Mouse (Mus musculus) kidney, postnatal 0 days (tissue): ENCODE data around the gene Abcd3. TPM values are rescaled to one million over a fixed set of nuclear protein-coding genes. Genes with fewer than 3 reads are reported as not detected.
A peak's percentile ranks its signal among the peaks of the same experiment; 100 is the strongest.

Experiments
- ATAC-seq: fragments of 200-750 bp; cut with Nextera tagmentation; replicated peaks from 2 replicates; pipeline ENCODE4 v1.8.0; 2017; ENCODE audit warnings: low read depth, moderate number of reproducible peaks, moderate TSS enrichment, moderate library complexity; ENCODE audit not compliant: low FRiP score
- DNase-seq: peaks from one replicate; pipeline ENCODE4 v3.0.0-alpha.2; 2016; ENCODE audit warnings: low spot score
- H3K27ac ChIP-seq: fragments of 300-500 bp; sonication (generic); 2 replicates; pipeline ENCODE4 v1.5.1; 2014; ENCODE audit warnings: mild to moderate bottlenecking
- H3K27me3 ChIP-seq: fragments of 300-500 bp; sonication (generic); 2 replicates; pipeline ENCODE4 v1.6.1; 2014; ENCODE audit warnings: low read length, mixed read lengths; ENCODE audit not compliant: insufficient read depth
- H3K36me3 ChIP-seq: fragments of 300-500 bp; sonication (generic); 2 replicates; pipeline ENCODE4 v1.6.1; 2014; ENCODE audit warnings: low read length, mixed read lengths; ENCODE audit not compliant: insufficient read depth
- H3K4me1 ChIP-seq: fragments of 300-500 bp; sonication (generic); replicated peaks from 2 replicates; pipeline ENCODE4 v1.6.1; 2014; ENCODE audit warnings: antibody characterized with exemption, low read length, mixed read lengths; ENCODE audit not compliant: insufficient read depth
- H3K4me2 ChIP-seq: fragments of 300-500 bp; sonication (generic); 2 replicates; pipeline ENCODE4 v1.6.1; 2014; ENCODE audit warnings: mild to moderate bottlenecking, low read length, moderate library complexity, mixed read lengths
- H3K4me3 ChIP-seq: fragments of 300-500 bp; sonication (generic); replicated peaks from 2 replicates; pipeline ENCODE4 v1.5.1; 2014; ENCODE audit warnings: low read depth, low read length
- H3K9ac ChIP-seq: fragments of 300-500 bp; sonication (generic); 2 replicates; pipeline ENCODE4 v1.6.1; 2014; ENCODE audit warnings: low read depth, low read length
- H3K9me3 ChIP-seq: fragments of 300-500 bp; sonication (generic); replicated peaks from 2 replicates; pipeline ENCODE4 v1.6.1; 2016; ENCODE audit warnings: low read length, inconsistent platforms, mixed read lengths
- CTCF ChIP-seq: IDR thresholded peaks from 2 replicates; pipeline ENCODE4 v1.5.1; 2016; ENCODE audit warnings: antibody characterized with exemption, low read depth, mild to moderate bottlenecking, moderate library complexity
- WGBS: fragments of 180-500 bp; shearing (Covaris S2); extraction: QIAGEN DNeasy Blood & Tissue Kit; methylation state at CpG from one replicate; pipeline ENCODE4 v1.1.7; 2014; 5-methylcytosine and 5-hydroxymethylcytosine counted together
- polyA plus RNA-seq: library from polyadenylated mRNA; unstranded; fragments of >200 nt; fragmentation: Nextera tagmentation; extraction: Ambion mirVana; gene quantifications from 2 replicates; pipeline ENCODE4 v1.2.1, GENCODE M21; 2015

Gene Abcd3
- polyA plus RNA-seq, 1 experiment from 2014 or later = 75.1 TPM

GRCm38 (mm10) chr3:121736025-121736744 lies 78.9 kb downstream of the Abcd3 start:
- H3K4me2 ChIP-seq = no peak overlapping the region
- 29% methylated on average over 18 of the region's 18 CpGs for WGBS
- peak; percentile 76 for ATAC-seq
- peak; percentile 92 for DNase-seq
- no peaks in the 10 kb centered on the region for H3K36me3 ChIP-seq
- H3K9ac ChIP-seq = no peak overlapping the region
- H3K4me1 ChIP-seq = peaks cover 7% of the 10 kb centered on the region; the same call in 1 of the 2 replicates
- H3K27me3 ChIP-seq = no peaks in the 10 kb centered on the region
- peak overlapping the region; percentile 72 for H3K27ac ChIP-seq
- H3K9me3 ChIP-seq = no peaks in the 10 kb centered on the region
- H3K4me3 ChIP-seq = no peak overlapping the region
- TF ChIP-seq CTCF = peak; percentile 85

GRCm38 (mm10) chr3:121735542-121735941 lies 79.6 kb downstream of the Abcd3 start:
- DNase-seq = no peak
- H3K4me1 ChIP-seq = peaks cover 7% of the 10 kb centered on the region; the same call in 1 of the 2 replicates
- H3K4me3 ChIP-seq = no peak overlapping the region
- no peak for TF ChIP-seq CTCF
- no peak for ATAC-seq
- no peaks in the 10 kb centered on the region for H3K9me3 ChIP-seq
- H3K9ac ChIP-seq = no peak overlapping the region
- H3K36me3 ChIP-seq = 0 out of 2 replicates have a peak, but pooled peaks cover under 1% of the 10 kb centered on the region
- H3K27ac ChIP-seq = no peak overlapping the region
- no peak overlapping the region for H3K4me2 ChIP-seq
- WGBS = 68% methylated on average over 7 of the region's 7 CpGs
- no peaks in the 10 kb centered on the region for H3K27me3 ChIP-seq

GRCm38 (mm10) chr3:121729678-121730077 lies 85.4 kb downstream of the Abcd3 start:
- no peak overlapping the region for H3K9ac ChIP-seq
- 82% methylated on average over 4 of the region's 4 CpGs for WGBS
- no peak overlapping the region for H3K4me3 ChIP-seq
- no peaks in the 10 kb centered on the region for H3K9me3 ChIP-seq
- ATAC-seq (no peak), DNase-seq (no peak)
- no peaks in the 10 kb centered on the region for H3K27me3 ChIP-seq
- no peaks in the 10 kb centered on the region for H3K4me1 ChIP-seq
- no peak for TF ChIP-seq CTCF
- H3K4me2 ChIP-seq = no peak overlapping the region
- H3K36me3 ChIP-seq = 0 out of 2 replicates have a peak, but pooled peaks cover 8% of the 10 kb centered on the region
- no peak overlapping the region for H3K27ac ChIP-seq

DNA sequence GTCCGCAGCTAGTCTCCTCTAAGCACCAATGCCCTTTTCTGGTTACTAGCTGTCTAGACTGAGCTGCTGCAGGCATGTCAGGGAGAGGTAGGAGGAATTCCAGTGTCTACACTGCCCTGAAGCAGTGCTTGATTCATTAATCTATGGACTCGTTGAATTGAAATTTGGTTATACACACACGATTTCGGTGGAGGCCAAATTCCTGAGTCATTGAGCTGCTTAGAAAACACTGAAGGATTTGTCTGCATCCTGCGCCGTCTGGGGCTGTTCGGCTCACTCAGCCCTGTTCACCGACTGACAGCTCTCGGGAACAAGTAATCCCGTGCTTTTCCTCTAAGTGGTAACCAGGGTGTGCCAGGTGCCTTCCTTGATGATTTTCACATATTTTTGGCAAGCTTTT lies 89.5 kb downstream of the Abcd3 start:
- Histone ChIP-seq H3K27ac (no peak overlapping the region), H3K27me3 (no peaks in the 10 kb centered on the region), H3K4me1 (peaks cover 11% of the 10 kb centered on the region), H3K4me3 (no peak overlapping the region), H3K36me3 (0 out of 2 replicates have a peak, but pooled peaks cover 8% of the 10 kb centered on the region), H3K4me2 (no peak overlapping the region), H3K9me3 (no peaks in the 10 kb centered on the region), H3K9ac (no peak overlapping the region)
- TF ChIP-seq CTCF = no peak
- 75% methylated on average over 10 of the region's 10 CpGs for WGBS
- no peak for DNase-seq
- no peak for ATAC-seq

DNA sequence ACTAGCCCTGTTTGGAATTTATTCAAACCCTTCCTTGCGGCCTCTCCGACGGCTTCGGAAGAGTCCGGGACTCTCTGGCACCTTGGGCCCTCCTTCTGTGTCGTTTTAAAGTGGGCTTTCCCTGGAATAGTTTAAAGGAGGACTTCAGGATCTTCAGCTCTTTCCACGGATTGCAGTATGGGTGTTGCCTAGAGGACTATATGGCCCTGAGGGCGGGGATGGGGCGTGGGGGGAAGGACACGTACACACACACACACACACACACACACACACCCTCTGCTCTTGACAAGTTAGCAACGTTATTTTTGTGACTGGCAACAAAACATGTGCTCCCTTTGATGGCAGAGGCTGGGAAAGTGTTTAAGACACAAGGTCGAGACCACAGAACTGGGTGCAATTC lies 90.5 kb downstream of the Abcd3 start:
- Histone ChIP-seq H3K4me3 (peak overlapping the region; percentile 57), H3K36me3 (no peaks in the 10 kb centered on the region), H3K4me2 (peak overlapping the region; percentile 76), H3K27ac (no peak overlapping the region), H3K4me1 (peaks cover 11% of the 10 kb centered on the region), H3K9me3 (no peaks in the 10 kb centered on the region), H3K9ac (no peak overlapping the region), H3K27me3 (no peaks in the 10 kb centered on the region)
- no peak for TF ChIP-seq CTCF
- 23% methylated on average over 12 of the region's 12 CpGs for WGBS
- no peak for DNase-seq
- no peak for ATAC-seq

GRCm38 (mm10) chr3:121723968-121724524 lies 91.1 kb downstream of the Abcd3 start:
- DNase-seq (no peak), ATAC-seq (peak; percentile 20; the same call in 1 of the 2 replicates)
- 3% methylated on average over 20 of the region's 20 CpGs for WGBS
- H3K27ac ChIP-seq = peak overlapping the region; percentile 75; the same call in 1 of the 2 replicates
- H3K27me3 ChIP-seq = no peaks in the 10 kb centered on the region
- H3K4me2 ChIP-seq = peak overlapping the region; percentile 76
- no peak for TF ChIP-seq CTCF
- H3K9me3 ChIP-seq = no peaks in the 10 kb centered on the region
- no peaks in the 10 kb centered on the region for H3K36me3 ChIP-seq
- H3K9ac ChIP-seq = peak overlapping the region; percentile 65
- peak overlapping the region; percentile 57 for H3K4me3 ChIP-seq
- H3K4me1 ChIP-seq = peaks cover 11% of the 10 kb centered on the region
